Mouse (Mus musculus) kidney, adult 2 months (tissue): Measurements from ENCODE around the gene Gm49395. TPM values are rescaled to one million over a fixed set of nuclear protein-coding genes. Genes with fewer than 3 reads are reported as not detected.

Experiments used
- DNase-seq: peaks from one replicate; pipeline ENCODE4 v3.0.0; 2021
- H3K27ac ChIP-seq: fragments of 200-500 bp; 2 replicates; pipeline ENCODE4 v1.5.1; 2012; ENCODE audit warnings: low read depth, low read length, control low read depth, inconsistent platforms; ENCODE audit not compliant: insufficient read depth
- H3K27me3 ChIP-seq: fragments of 200-500 bp; replicated peaks from 2 replicates; pipeline ENCODE4 v1.6.1; 2012; ENCODE audit warnings: mild to moderate bottlenecking, moderate library complexity, low read length, inconsistent platforms; ENCODE audit not compliant: control insufficient read depth, insufficient read depth
- H3K36me3 ChIP-seq: fragments of 200-500 bp; 2 replicates; pipeline ENCODE4 v1.6.1; 2012; ENCODE audit warnings: mild to moderate bottlenecking, moderate library complexity, low read length, inconsistent platforms; ENCODE audit not compliant: control insufficient read depth, insufficient read depth
- H3K4me1 ChIP-seq: fragments of 200-500 bp; 2 replicates; pipeline ENCODE4 v1.6.1; 2011; ENCODE audit warnings: low read length; ENCODE audit not compliant: control insufficient read depth, insufficient read depth
- H3K4me3 ChIP-seq: fragments of 200-500 bp; 2 replicates; pipeline ENCODE4 v1.5.1; 2011; ENCODE audit warnings: mild to moderate bottlenecking, low read depth, low read length, control low read depth; ENCODE audit not compliant: insufficient read depth
- CTCF ChIP-seq: fragments of 200-500 bp; conservative IDR thresholded peaks from 2 replicates; pipeline ENCODE4 v1.5.1; 2011; ENCODE audit warnings: low read depth, mild to moderate bottlenecking, control low read depth, low read length, moderate library complexity, mixed read lengths; ENCODE audit not compliant: insufficient read depth, insufficient read length
- POLR2A ChIP-seq: fragments of 200-500 bp; IDR thresholded peaks from one replicate; pipeline ENCODE4 v1.6.1; 2011; ENCODE audit warnings: low read depth, low read length, control low read depth
- WGBS: fragments of 180-500 bp; shearing (Covaris S2); methylation state at CpG from one replicate; pipeline ENCODE4 v1.1.7; 2018; 5-methylcytosine and 5-hydroxymethylcytosine counted together
- polyA plus RNA-seq: library from polyadenylated mRNA; depleted of rRNA; stranded (reverse); fragments of >200 nt; gene quantifications from 2 replicates; pipeline ENCODE4 v1.2.3, GENCODE M21; 2012

The Gm49395 gene
- polyA plus RNA-seq, 1 experiment: 3.8 TPM

DNA sequence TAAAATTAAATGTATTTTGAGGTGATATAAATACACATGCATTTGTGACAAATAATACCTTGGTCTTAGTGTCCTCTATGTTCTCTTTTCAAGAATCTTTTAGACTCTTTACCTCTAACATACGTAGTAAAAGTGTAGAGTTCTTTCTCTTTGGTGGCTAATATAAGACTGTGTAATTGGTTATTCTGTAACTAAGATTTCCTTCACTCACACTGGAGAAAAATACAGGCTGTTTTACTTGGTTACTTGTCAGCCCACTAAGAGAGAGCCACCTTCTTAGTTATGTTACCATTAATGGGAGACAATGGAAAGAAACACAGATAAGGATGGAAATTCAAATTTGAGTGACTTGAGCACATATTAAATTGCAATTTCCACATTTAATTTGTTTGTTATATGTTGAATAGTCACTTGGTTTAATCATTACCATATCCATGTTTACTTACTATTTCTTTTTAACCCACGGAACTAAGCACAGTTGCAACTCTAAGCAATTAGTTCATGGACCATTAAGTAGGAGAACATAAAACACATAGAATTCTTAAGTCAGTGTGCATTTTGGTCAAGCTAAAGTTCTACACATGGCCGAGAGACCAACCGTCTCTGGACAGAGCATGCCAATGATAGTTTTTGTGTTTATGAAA lies 34.3 kb downstream of the Gm49395 start:
- peak; percentile 50 for DNase-seq
- 45% methylated on average over 4 of the region's 4 CpGs for WGBS
- H3K27ac ChIP-seq: peak overlapping the region; percentile 95

DNA sequence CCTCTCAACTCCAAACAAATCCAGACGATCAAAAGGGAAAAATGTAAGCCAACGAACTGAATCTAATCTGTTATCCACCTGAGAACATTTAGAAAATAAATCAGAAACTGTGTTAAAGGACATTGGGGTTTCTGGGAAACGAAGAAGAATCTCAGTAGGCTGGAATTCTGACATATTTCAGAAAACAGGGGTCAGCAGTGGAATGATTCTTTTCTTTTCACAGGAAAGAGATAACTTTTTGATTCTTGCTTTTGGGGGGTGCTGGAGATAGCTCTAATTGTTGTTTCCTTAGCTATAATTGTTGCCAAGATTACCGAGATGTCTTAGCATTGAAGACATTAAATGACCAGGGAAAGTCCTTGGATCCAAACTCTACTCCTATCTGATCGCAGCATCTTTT lies 44.2 kb downstream of the Gm49395 start:
- WGBS: 54% methylated on average over 5 of the region's 5 CpGs
- no peak for TF ChIP-seq POLR2A
- TF ChIP-seq CTCF: no peak

More for the DNA sequence above, 34.3 kb downstream of the Gm49395 start:
- Histone ChIP-seq H3K4me1 (peaks cover 20% of the 10 kb centered on the region), H3K4me3 (no peak overlapping the region), H3K36me3 (no peaks in the 10 kb centered on the region), H3K27me3 (no peaks in the 10 kb centered on the region)
- no peak for TF ChIP-seq POLR2A
- no peak for TF ChIP-seq CTCF

DNA sequence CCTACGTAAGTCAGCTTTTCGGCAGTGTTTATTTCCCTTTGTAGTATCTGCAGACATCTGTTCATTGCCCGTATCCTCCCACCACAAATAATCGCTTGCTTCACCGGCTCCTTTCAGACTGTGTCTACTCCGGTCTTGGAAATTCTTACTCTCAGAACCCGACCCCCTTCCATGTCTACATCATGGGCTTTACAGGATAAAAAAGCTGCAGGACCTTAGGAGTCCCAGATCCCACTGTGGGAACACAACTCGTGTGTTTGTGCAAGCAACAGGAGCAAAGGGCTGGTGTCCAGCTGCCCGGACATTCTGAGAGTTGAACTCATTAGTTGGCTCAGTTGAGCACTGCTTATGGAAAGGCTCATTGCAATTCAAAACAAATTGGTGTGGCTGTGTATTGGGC lies 46.9 kb downstream of the Gm49395 start:
- H3K4me3 ChIP-seq: no peak overlapping the region
- peak; percentile 38 for DNase-seq
- no peaks in the 10 kb centered on the region for H3K36me3 ChIP-seq
- H3K27me3 ChIP-seq: no peaks in the 10 kb centered on the region
- no peak for TF ChIP-seq POLR2A
- TF ChIP-seq CTCF: no peak
- WGBS: 22% methylated on average over 9 of the region's 9 CpGs
- peak overlapping the region; percentile 60 for H3K27ac ChIP-seq
- peaks cover 11% of the 10 kb centered on the region; the same call in 1 of the 2 replicates for H3K4me1 ChIP-seq

More for the DNA sequence above, 44.2 kb downstream of the Gm49395 start:
- Histone ChIP-seq H3K36me3 (no peaks in the 10 kb centered on the region), H3K4me1 (peaks cover 11% of the 10 kb centered on the region; the same call in 1 of the 2 replicates), H3K4me3 (no peak overlapping the region), H3K27me3 (no peaks in the 10 kb centered on the region), H3K27ac (no peak overlapping the region; the same call in 1 of the 2 replicates)
- DNase-seq: no peak

GRCm38 (mm10) chr13:115052568-115052967 lies 49.2 kb downstream of the Gm49395 start:
- no peak for DNase-seq
- TF ChIP-seq POLR2A: no peak
- no peak for TF ChIP-seq CTCF
- Histone ChIP-seq H3K27me3 (no peaks in the 10 kb centered on the region), H3K36me3 (no peaks in the 10 kb centered on the region; the same call in 1 of the 2 replicates), H3K27ac (no peak overlapping the region), H3K4me3 (no peak overlapping the region), H3K4me1 (peaks cover 9% of the 10 kb centered on the region; the same call in 1 of the 2 replicates)
- 83% methylated on average over 7 of the region's 7 CpGs for WGBS

DNA sequence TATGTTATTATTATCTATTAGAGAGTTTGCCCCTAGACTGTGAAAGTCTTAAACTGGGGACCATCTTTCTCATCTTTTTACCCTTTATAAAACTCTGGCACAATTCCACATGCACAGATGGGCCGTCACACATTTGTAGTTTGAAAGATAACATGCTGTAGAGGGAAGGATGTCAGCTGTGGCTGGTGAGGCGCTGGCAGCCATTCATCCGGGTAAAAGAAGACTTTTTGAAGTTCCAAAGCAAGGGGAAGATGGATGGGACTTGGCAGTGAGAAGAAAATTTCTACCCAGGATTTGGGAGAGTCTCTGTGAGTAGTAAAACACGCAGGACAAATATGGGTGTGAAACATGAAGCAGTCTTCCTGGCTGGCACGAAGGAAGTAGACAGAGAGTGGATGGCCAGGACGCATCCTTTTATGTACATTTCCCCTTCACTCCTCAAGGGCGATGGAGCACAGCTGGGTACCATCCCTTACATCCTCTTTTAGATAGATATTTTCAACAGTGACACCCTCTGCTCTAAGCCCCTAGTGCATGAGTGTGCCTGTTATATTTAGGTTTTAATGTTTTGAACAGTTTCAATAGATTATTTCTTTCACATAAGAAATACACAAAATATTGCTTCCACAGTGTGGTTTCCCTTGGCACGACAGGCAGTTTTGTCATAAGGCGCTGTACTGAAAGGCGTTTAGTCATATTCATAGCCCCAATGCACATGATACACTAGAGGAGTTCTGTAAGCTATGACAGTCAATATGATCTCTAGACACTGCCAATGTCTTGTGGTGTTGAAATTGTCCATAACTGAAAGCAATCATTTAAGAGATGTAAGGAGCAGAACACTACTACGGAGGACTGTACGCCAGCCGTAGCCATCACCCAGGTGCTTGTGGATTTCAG lies 50.8 kb downstream of the Gm49395 start:
- H3K36me3 ChIP-seq: no peaks in the 10 kb centered on the region; the same call in 1 of the 2 replicates
- H3K4me3 ChIP-seq: no peak overlapping the region
- H3K27me3 ChIP-seq: no peaks in the 10 kb centered on the region
- peaks cover 6% of the 10 kb centered on the region; the same call in 1 of the 2 replicates for H3K4me1 ChIP-seq
- no peak overlapping the region for H3K27ac ChIP-seq
- no peak for TF ChIP-seq CTCF
- no peak for TF ChIP-seq POLR2A
- DNase-seq: no peak
- 74% methylated on average over 13 of the region's 13 CpGs for WGBS

- no peak for DNase-seq
- no peak for TF ChIP-seq POLR2A
- TF ChIP-seq CTCF: no peak
- Histone ChIP-seq H3K27me3 (no peaks in the 10 kb centered on the region), H3K4me3 (no peak overlapping the region), H3K27ac (no peak overlapping the region; the same call in 1 of the 2 replicates), H3K4me1 (no peaks in the 10 kb centered on the region), H3K36me3 (no peaks in the 10 kb centered on the region; the same call in 1 of the 2 replicates)
- 56% methylated on average over 2 of the region's 2 CpGs for WGBS
These were observed 59.1 kb downstream of the Gm49395 start for GRCm38 (mm10) chr13:115042652-115043051.
